Mouse (Mus musculus) hindlimb bud, embryonic 11.5 days (tissue): Measurements from ENCODE around the gene Zfp791.
"Not testable (repeated sequence)": the region's sequence is repeated elsewhere in the genome, so short reads cannot be mapped to it uniquely, and the experiment has no call there.

Experiments used
- DNase-seq: peaks from one replicate; pipeline ENCODE4 v3.0.0-alpha.2; 2012; ENCODE audit warnings: low read depth, low spot score; ENCODE audit errors: extremely low spot score

The Zfp791 gene

DNA sequence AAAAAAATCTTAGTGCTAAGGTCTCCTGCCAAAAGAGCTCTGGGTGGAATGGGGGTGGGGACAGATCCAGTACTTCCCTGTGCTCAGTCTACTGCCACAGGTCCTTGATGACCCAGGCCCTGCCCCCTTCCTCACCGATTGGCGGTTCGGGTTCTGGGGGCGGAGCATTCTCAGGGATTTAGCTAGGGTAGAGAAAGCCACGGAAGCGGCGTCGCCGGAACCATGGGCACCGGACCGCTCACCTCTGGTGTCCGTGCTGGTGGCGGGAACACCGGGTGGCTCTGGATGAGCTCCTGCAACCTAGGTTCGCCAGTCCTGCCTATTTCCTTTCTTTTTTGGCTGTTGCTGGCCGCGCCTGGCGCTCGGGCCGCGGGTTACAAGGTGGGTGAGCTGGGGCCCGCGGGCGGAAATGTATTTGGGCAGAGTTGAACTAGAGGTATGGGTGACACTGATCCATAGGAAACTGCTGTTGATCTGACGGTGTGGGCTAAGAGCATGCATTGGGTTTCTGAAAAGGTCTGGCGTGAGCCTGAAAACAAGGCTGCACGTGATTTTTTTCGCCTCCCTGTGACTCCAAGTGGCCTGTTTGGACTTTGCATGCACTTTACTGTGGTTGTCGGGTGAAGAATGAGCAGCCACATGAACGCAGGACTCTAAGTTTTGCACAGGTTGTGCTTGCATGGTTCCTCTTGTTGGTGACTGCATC lies 39.6 kb downstream of the Zfp791 start, which contains the start of gene Man2b1:
Gene Man2b1 (plus strand): TSS at position 163 of the 706 bp plus-strand sequence.
- no peak for DNase-seq

DNA sequence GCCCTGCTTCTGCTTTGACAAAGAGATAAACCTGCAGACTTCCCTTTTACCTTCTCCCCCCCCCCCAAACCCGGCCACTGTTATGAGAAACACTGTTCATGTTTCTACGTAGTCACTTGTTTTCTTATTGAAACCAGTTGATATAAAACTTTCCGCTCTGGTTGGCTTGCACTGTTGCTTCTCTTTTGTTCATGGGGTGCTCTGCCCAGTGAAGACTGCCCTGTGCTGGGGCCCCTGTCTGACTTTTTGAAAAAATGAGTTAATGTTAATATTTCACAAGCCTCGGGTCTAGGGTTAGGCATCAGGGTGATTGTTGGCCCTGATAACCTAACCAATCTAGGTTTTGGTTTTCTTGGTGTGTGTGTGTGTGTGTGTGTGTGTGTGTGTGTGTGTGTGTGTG lies 40.7 kb downstream of the Zfp791 start:
- DNase-seq = not testable (repeated sequence)

DNA sequence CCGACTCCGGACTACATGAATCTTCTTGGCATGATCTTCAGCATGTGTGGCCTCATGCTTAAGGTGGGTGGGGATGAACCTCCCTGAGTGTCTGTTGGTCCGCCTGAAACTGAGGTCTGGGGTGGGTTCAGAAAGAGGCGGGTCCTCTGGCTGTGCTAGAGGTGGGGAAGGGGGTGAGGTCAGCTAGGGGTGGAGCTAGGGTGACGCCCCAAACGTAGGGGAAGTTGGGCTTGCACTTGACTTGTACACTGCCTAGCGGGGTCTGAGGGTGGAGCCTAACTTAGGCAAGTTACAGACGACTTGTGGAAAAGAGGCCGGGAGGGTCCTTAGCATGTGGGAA lies 41.7 kb downstream of the Zfp791 start, which contains the start of gene Wdr83:
Gene Wdr83 (minus strand): TSS at position 91 of the 340 bp plus-strand sequence.
- DNase-seq = no peak

DNA sequence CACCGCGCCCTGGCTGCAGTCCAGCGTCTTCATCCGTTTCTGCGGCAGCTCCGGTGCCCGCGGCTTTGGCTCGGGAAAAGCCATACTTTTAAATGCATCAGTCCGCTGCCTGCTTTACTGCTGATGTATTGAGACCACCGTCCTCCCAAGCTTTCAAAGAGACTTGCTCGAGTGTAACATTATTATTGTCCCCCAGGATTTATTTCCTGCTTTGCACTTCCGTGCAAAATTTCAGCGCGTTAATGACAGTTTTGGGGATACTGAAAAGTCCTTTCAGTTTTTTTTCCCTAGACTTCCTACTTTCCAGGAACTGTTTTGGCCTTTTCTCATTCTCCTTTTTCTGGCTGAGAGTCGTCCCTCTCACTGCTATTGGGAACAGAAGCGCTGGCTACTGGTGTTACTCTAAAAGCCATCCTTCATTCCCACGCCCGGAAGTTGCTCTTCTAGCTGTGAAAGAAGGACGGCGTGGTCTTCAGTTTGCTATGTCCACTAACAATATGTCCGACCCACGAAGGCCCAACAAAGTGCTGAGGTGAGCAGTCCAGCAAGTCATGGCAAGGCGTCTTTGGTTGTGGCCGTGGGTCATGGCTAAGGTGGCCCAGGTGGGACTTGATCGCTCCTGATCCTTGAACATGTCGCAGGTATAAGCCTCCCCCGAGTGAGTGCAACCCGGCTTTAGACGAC lies 42.2 kb downstream of the Zfp791 start, which contains the start of gene Wdr83os:
Gene Wdr83os (plus strand): TSS at position 209 of the 684 bp plus-strand sequence.
- peak; percentile 82 for DNase-seq

DNA sequence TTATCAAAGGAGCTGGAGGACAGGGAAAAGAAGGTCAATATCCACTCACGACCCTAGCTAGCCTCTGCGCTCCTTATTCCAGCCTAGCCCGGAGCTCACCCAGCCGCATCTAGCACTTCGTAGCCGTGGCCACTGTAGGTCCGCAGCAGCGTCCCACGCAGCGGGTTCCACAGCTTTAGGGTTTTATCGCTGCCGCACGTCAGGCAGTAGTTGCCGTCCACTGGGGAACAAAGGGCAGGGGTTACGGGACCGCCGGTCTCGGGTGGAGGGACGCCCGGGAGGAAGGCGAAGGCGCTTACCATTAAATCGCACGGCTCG lies 42.7 kb downstream of the Zfp791 start:
- no peak for DNase-seq

DNA sequence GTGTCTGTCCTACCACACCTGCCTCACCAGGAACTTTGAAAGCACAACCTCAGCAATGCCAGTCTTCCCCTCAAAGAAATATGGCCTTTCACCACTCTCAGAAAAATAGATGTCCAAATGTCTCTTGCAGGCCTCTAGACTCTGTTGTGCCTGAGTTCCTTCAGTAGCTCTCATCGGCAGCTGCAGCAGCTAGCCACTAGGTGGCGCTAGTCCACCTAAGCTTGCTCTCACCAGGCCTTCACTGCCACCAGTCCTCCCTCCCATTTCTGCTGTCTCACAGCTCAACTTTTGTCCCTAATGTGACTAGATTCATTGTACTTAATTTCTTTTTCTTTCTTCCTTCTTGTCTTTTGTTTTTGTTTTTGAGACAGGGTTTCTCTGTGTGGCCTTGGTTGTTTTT lies 45.9 kb downstream of the Zfp791 start:
- DNase-seq = no peak

DNA sequence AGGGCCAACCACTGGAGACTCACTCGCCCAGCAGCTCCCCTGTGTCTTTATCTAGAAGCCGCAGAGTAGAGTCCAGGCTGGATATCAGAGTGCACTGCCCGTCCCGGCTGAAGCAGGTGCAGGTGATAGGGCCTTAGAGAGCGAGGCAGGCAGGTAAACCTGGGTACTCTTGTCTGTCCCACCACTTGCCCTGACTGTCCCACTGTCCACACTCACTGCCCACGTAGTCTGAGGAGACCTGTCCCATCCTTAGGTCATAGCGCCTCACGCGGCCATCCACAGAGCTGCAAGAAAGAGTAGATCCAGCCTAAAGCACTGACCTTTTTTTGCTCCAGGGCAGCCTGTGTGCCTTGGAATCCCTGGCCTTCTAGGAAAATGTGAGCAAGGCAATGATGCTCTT lies 46.9 kb downstream of the Zfp791 start:
- no peak for DNase-seq

DNA sequence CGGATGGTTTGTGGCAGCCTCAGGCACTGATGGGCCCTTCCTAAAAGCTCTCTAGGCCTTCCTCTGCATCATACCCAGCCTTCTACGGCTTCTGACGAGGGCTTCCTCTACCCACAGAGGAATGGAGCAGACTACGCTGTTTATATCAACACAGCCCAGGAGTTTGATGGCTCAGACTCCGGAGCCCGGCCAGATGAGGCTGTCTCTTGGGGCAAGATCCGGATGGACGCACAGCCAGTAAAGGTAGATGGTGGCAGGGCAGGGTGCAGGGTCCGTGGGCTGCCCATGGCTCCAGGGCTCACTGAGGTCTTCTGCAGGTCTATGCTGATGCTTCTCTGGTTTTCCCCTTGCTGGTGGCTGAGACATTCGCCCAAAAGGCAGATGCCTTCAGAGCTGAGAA lies 48.3 kb downstream of the Zfp791 start:
- no peak for DNase-seq

DNA sequence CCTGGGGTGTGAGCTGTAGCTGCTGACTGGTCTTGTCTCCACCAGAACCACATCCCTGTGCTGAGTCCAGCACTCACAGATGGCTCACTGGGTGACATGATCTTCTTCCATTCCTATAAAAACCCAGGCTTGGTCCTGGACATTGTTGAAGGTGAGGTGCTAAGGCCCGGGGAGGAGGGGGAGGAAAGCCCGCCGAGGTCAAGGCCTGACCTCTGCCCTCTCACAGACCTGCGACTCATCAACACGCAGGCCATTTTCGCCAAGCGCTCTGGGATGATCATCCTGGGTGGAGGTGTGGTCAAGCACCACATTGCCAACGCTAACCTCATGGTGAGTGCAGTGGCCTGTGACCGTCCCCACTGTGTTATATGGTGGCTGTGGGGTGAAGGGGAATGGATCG lies 48.7 kb downstream of the Zfp791 start:
- no peak for DNase-seq

DNA sequence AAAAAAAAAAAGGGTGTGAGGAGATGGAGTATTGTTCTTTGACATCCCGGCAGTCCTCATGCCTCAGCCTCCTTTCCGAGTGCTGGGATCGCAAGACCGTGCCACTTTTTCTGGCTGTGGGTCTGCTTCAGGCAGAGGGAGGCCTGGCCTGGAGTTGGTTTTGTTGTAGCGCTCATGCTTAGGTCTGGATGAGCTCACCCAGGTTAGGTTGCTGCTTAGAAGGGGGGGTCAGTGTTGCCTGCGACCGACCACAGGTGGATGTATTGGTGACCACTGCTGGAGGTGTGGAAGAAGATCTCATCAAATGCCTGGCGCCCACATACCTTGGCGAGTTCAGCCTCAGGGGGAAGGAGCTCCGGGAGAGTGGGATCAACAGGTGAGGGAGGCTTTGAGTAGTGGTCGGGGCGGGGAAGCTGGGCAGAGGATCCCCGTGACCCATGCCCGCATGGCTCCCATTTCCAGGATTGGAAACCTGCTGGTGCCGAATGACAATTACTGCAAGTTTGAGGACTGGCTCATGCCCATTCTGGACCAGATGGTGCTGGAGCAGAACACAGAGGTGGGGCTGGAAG lies 49.8 kb downstream of the Zfp791 start:
- DNase-seq = no peak

DNA sequence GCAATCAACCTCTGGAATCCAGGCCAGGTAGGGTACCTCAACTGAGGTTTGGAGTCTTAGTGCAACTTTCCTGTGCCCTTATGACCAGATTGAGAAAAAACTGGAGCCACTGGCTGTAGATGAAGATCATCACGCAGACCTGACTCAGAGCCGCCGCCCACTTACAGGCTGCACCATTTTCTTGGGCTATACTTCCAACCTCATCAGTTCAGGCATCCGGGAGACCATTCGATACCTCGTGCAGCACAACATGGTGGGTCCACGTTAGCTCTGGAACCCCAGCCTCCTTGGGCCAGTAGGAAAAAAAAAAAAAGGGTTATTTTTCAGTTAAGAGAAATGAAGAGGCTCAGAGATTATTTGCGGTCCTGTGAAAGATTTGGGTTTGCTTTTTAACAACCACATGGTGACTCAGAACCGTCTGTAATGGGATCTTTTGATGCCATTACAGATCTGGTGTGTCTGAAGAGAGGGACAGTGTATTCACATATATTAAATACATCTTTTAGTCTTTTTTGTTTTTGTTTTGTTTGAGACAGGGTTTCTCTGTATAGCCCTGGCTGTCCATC lies 50.4 kb downstream of the Zfp791 start:
- no peak for DNase-seq

DNA sequence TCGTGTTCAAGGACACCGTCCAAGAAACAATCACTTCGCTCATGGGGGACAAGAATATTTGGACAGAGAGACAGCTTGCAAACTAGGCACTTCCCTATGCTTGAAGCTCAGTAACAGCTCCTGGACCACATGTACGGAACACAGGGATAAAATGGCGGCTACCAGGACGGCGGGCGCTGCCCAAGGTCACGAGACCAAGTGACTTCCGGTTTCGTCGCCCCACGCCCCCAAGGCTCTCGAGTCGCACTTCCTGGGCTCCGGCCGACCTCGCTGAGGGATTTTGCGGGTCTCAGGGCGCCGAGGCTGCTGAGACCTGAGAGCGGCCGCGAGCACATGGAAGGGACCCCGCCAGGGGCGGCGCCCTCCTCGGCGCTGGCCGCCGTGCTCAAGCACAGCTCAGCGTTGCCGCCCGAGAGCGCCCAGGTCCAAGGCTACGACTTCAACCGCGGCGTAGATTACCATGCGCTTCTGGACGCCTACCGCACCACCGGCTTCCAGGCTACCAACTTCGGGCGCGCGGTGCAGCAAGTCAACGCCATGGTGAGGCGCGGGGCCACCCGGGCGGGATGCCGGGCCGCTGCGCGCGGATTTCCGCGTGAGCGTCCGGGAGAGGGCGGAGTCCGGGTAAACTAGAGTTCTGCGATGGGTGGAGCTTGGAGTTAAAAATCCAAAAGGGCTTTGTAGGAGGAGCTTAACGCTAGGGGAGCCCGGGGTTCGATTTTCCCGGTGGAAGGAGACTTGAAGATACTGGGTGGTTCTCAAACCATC lies 51.2 kb downstream of the Zfp791 start, which contains the start of gene Dhps:
Gene Dhps (plus strand): TSS at position 244 of the 768 bp plus-strand sequence.
- DNase-seq = no peak

DNA sequence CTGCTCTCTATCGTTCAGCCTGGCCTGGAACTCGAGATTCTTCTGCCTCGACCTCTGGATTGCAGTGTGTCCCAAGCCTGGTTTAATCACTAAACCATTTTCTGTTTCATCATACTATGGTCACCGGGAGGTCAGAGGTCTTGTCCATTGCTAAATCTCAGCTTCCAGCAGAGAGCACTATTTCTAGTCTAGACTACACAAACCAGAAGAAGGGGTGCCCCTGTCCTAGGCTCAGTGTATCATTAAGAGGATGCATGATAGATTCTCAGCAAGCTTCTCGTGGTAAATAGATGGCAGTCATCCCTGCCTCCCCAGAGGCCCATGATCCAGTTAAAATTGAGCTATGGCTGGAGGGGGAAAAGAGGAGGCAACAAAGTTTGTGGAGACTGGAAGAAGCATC lies 51.9 kb downstream of the Zfp791 start:
- DNase-seq = no peak

DNA sequence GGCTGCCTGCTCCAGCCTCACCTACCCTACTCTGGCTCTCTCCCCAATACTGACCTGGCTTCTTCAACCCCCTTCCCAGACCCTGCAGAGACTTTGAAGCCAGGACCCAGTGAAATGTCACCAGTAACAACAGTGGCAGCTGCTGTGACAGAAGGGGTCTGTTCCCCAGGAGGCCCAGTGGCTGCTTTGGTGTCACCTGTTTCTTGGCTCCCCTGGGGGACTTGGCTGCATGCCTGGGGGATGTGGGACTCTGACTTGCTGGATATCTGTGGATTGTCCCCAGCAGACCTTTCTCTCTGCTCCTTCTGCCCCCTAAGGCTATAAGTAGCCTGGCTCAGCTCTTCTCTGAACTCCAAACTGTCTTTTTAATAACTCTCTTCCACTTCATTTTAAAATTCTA lies 54.9 kb downstream of the Zfp791 start, which contains the start of gene Gm5741:
Gene Gm5741 (minus strand): TSS at position 1 of the 400 bp plus-strand sequence.
- DNase-seq = no peak

DNA sequence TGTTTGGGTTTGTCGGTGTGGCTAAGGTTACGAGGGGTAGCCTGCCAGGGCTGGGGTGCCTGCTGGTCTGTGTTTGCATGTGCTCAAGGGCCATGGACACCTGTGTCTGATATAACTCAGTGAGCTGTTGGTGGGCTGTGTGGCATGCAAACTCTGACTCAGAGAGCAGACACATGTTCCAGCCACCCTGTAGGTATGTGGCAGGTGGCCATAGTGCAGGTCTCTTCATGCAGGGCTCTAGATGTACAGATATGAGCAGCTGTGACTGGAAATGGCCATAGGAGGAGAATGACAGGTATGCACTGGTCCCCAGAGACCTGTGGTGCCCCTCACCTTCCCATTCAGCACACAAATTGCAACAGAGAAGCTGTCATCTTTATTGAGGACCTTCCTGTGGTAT lies 55.7 kb downstream of the Zfp791 start:
- no peak for DNase-seq

DNA sequence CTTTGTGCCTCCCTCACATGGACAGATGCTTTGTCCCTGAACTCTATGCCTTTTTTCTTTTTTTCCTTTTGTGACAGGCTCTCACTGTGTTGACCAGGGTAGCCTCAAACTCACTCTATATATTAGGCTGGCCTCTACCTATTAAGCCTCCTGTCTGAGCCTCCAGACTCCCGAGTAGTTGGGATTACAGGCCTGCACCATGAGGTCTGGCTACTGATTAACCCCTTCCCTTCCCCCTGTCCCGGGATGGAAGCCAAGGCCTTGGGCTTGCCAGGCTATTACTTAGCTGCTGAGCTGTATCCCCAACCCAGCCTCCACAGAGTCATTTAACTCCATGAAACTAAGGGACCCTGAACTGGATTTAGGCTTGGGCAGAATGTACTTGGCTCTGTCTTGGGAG lies 57.7 kb downstream of the Zfp791 start:
- DNase-seq = no peak

DNA sequence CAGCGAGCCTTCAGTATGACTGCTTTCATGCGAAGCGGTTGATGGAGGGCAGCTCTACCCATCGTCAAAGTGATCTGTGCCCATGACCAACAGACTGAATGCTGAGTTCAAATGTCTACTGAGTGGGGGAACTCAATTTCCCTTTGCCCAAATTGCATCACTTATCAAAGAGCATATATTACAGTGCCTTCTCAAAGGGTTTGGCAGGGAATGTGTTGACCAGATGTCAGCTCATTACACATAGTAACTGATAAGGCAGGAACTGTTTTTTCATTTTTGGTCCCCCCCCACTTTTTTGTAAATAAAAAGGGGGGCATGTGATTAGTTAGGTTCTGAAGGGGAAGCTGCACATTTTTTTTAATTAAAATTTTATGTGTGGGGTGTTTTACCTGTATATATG lies 60.3 kb downstream of the Zfp791 start:
- DNase-seq = no peak

DNA sequence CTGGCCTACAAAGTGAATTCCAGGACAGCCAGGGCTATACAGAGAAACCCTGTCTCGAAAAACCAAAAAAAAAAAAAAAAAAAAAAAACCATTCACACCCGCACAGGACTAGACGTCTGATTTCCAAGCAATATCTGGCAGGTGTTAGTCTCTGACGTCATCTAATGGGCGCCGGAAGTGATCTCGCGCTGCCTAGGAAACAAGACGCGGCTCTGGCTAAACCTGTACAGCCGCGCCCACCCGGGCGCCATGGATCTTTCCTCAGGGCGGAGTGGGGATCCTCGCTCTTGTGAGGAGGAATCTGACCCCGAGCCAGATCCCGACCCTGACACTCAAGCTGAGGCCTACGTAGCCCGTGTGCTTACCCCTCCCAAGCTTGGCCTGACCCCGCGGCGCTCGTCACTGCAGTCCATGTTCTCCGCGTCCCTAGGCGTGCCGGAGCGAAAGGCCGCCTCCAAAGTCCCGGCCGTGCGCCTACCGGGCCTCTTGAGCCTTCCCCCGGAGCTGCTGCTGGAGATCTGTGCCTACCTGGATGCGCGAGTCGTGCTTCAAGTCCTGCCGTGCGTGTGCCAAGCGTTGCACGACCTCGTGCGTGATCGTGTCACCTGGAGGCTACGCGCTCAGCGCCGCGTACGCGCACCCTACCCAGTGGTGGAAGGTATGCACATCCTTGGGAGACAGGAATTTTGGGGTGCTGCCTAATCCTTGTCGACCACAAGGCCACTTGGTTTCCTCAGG lies 62.8 kb downstream of the Zfp791 start, which contains the start of gene Fbxw9:
Gene Fbxw9 (plus strand): TSS at position 177 of the 738 bp plus-strand sequence.
- DNase-seq = no peak
